Mouse (Mus musculus) C2C12 (cell line): Measurements from ENCODE around the gene Ubap2l. TPM values are rescaled to one million over a fixed set of nuclear protein-coding genes. Genes with fewer than 3 reads are reported as not detected.

Experiments used
- H3K27me3 ChIP-seq: one replicate; pipeline ENCODE4 v1.6.1; 2011; ENCODE audit not compliant: control insufficient read depth, insufficient read depth, insufficient read length
- H3K36me3 ChIP-seq: one replicate; pipeline ENCODE4 v1.6.1; 2011; ENCODE audit not compliant: control insufficient read depth, insufficient read depth
- H3K4me3 ChIP-seq: one replicate; pipeline ENCODE4 v1.5.1; 2011; ENCODE audit warnings: mild to moderate bottlenecking, control low read depth; ENCODE audit not compliant: poor library complexity, insufficient read depth, severe bottlenecking
- H3K79me2 ChIP-seq: one replicate; pipeline ENCODE4 v1.6.1; 2011; ENCODE audit not compliant: control insufficient read depth, insufficient read depth
- H3K79me3 ChIP-seq: one replicate; pipeline ENCODE4 v1.6.1; 2011; ENCODE audit warnings: low read depth, control low read depth
- H3ac ChIP-seq: one replicate; pipeline ENCODE3; 2011; ENCODE audit warnings: low read depth; ENCODE audit not compliant: control insufficient read depth, insufficient read length
- CEBPB ChIP-seq: IDR thresholded peaks from one replicate; pipeline ENCODE4 v1.6.1; 2011; ENCODE audit warnings: low read depth, mild to moderate bottlenecking, control low read depth, moderate library complexity
- CTCF ChIP-seq: IDR thresholded peaks from one replicate; pipeline ENCODE4 v1.5.1; 2011; ENCODE audit not compliant: control insufficient read depth, insufficient read depth, insufficient read length
- FOSL1 ChIP-seq: IDR thresholded peaks from one replicate; pipeline ENCODE4 v1.8.0; 2011; ENCODE audit warnings: mild to moderate bottlenecking, low read length; ENCODE audit not compliant: poor library complexity, insufficient read depth, severe bottlenecking
- MAX ChIP-seq: IDR thresholded peaks from one replicate; pipeline ENCODE4 v1.6.1; 2011; ENCODE audit warnings: mild to moderate bottlenecking, control low read depth
- MYOD1 ChIP-seq: IDR thresholded peaks from one replicate; pipeline ENCODE4 v1.6.1; 2011; ENCODE audit warnings: low read depth; ENCODE audit not compliant: control insufficient read depth, insufficient read length
- MYOG ChIP-seq: IDR thresholded peaks from one replicate; pipeline ENCODE4 v1.6.1; 2011; ENCODE audit not compliant: control insufficient read depth, insufficient read length; ENCODE audit errors: extremely low read depth
- USF1 ChIP-seq: IDR thresholded peaks from one replicate; pipeline ENCODE4 v1.6.1; 2011; ENCODE audit warnings: low read depth, mild to moderate bottlenecking, control low read depth, moderate library complexity
- polyA plus RNA-seq: library from polyadenylated mRNA; unstranded; fragments of >200 nt; fragmentation: generic; extraction: Trizol; gene quantifications from one replicate; pipeline ENCODE4 v1.2.1, GENCODE M21; 2012; ENCODE audit warnings: missing spikeins

The Ubap2l gene
- polyA plus RNA-seq, 1 experiment = 110 TPM

GRCm38 (mm10) chr3:90064383-90064782 lies 12.0 kb upstream of the Ubap2l start:
- Histone ChIP-seq H3K79me3 (no peaks in the 10 kb centered on the region), H3K36me3 (peaks cover 31% of the 10 kb centered on the region), H3K27me3 (no peaks in the 10 kb centered on the region), H3K4me3 (no peak overlapping the region), H3ac (no peak overlapping the region), H3K79me2 (no peaks in the 10 kb centered on the region)
- TF ChIP-seq MAX (no peak), CTCF (no peak)

DNA sequence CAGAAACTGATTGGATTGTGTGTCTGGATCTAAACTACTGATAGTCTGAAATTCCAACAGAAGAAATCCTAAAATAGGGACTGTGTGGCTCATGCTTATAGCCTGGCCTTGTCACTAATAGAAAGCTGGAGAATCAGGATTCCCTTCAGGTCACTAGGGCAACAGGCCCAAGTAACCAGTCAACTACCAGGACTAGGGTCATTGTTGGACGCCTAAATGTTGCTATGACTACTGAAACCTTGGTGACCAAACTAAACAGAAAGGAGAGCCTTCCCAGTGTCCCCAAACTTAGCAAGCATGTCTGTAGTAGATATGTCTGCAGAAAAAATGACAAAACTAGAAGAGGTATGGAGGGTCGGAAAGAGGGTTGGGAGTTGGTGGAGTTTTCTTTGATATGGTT lies 10.1 kb upstream of the Ubap2l start:
- Histone ChIP-seq H3K36me3 (peaks cover 41% of the 10 kb centered on the region), H3ac (no peak overlapping the region), H3K79me2 (no peaks in the 10 kb centered on the region), H3K27me3 (no peaks in the 10 kb centered on the region), H3K4me3 (no peak overlapping the region), H3K79me3 (peaks cover under 1% of the 10 kb centered on the region)
- no peak for TF ChIP-seq MAX
- TF ChIP-seq CTCF = no peak
- TF ChIP-seq MYOD1 = no peak
- no peak for TF ChIP-seq USF1
- no peak for TF ChIP-seq FOSL1
- TF ChIP-seq MYOG = no peak
- no peak for TF ChIP-seq CEBPB

- Histone ChIP-seq H3K79me2 (peaks cover 4% of the 10 kb centered on the region), H3K36me3 (peaks cover 48% of the 10 kb centered on the region), H3K79me3 (peaks cover 2% of the 10 kb centered on the region), H3K27me3 (no peaks in the 10 kb centered on the region), H3K4me3 (no peak overlapping the region), H3ac (no peak overlapping the region)
- TF ChIP-seq MYOG (no peak), CEBPB (no peak), CTCF (no peak), MAX (no peak), FOSL1 (no peak), MYOD1 (no peak), USF1 (no peak)
Observed at GRCm38 (mm10) chr3:90061549-90061948, 9.1 kb upstream of the Ubap2l start.

DNA sequence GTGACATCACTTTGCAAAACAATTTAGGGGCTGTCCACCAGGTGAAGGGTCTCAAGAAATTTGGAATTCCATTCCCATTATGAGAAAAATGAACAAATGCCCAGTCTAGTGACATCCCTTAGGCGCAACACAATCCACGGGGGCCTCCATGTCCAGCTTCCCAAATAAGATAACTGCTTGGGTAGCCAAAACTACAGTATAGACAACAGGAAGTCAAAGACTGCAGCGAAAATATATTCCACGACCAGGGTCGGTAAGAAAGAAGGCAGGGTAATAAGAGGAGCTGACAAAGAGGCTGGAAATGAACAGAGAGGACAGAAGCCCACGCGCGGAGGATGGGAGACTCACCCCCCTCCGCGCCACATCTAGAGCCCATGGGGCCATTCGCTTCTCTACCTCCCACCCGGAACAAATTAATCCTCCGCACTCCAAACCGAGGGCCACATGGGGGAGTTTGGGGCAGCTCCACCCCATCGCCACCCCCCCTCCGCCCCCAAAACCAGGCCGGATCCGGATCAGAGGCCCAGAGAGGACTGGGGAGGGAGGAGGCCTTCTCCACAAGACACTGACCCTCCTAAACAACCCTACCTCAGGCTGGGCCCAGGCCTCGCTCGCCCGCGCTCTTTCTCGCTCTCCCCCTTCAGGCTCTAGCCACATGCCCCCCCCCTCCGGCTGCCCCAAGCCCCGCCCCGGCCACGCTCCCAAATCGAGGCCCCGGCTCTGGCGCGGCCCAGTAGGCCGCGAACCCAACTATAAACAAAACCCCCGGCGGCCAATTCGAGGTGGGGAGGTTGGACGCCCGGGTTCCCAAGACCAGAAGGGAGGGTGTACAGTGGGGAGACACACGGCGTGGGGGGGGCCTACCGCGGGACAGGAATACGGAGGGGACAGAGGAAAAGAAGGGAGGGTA lies 732 bp downstream of the Ubap2l start, which contains the start of gene 4933434E20Rik:
Gene 4933434E20Rik, plus strand, starts transcription at position 196 of the 910 bp plus-strand sequence.
- Histone ChIP-seq H3K79me2 (peaks cover 92% of the 10 kb centered on the region), H3K36me3 (peaks cover 59% of the 10 kb centered on the region), H3ac (peak within 1 kb of the TSS; percentile 98), H3K27me3 (no peaks in the 10 kb centered on the region), H3K4me3 (peak within 1 kb of the TSS; percentile 81), H3K79me3 (peaks cover 76% of the 10 kb centered on the region)
- TF ChIP-seq CEBPB = no peak
- no peak for TF ChIP-seq MYOD1
- TF ChIP-seq MYOG = no peak
- no peak for TF ChIP-seq FOSL1
- no peak for TF ChIP-seq MAX
- TF ChIP-seq CTCF = no peak
- TF ChIP-seq USF1 = no peak

DNA sequence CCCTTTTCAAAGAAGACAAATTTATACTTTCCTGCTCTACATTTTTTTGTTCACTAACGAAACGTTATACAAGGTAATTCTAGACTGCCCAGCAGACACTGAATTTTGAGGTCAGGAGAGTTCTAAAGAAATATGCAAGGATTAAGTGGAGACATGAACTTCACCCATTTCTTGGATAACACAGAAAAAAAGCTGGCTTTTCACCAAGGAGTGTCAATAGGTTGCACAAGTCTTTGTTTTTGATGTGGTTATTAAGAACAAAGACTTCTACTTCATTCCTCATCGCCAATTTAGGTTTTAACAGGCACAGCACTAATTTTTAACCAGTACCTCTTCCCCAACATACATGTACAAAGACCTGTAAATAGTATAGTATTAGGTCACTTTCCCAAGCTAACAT lies 2.7 kb downstream of the Ubap2l start:
- no peak overlapping the region for H3K4me3 ChIP-seq
- H3K79me2 ChIP-seq = peaks cover 96% of the 10 kb centered on the region
- H3K27me3 ChIP-seq = no peaks in the 10 kb centered on the region
- H3K36me3 ChIP-seq = peaks cover 59% of the 10 kb centered on the region
- TF ChIP-seq FOSL1 (no peak), MAX (no peak), MYOD1 (no peak), CTCF (no peak), MYOG (no peak), USF1 (no peak), CEBPB (no peak)
- no peak overlapping the region for H3ac ChIP-seq
- H3K79me3 ChIP-seq = peaks cover 81% of the 10 kb centered on the region
